7 mouse cellular contexts compared by ENCODE assay signal in genomic region chr4:44071741-44072145, GRCm38 (mm10). TPM values are rescaled to one million over a fixed set of nuclear protein-coding genes. Genes with fewer than 3 reads are reported as not detected.
A peak's percentile ranks its signal among the peaks of the same experiment; 100 is the strongest.
DNase-seq lines count a peak whose midpoint lies in the region; ATAC-seq and TF ChIP-seq lines count a peak whose summit lies in the region.

No protein-coding gene starts in this region.

- WGBS in thymus, adult 2 months = under 1% methylated on average over 11 of the region's 11 CpGs
- 1% methylated on average over 11 of the region's 11 CpGs for WGBS in kidney, postnatal 0 days
- 17% methylated on average over 11 of the region's 11 CpGs for WGBS in midbrain, embryonic 14.5 days

- peak overlapping the region; percentile 93 for H3K4me2 ChIP-seq in kidney, postnatal 0 days (ENCODE audit: low read length)
- H3K4me2 ChIP-seq in midbrain, embryonic 14.5 days (ENCODE audit: low read length) = peak overlapping the region; percentile 66

- ATAC-seq in erythroid progenitor cell, adult 5-6 weeks (replicated peaks; ENCODE audit: low FRiP score, poor library complexity, severe bottlenecking) = peak; percentile 28; the same call in 1 of the 2 replicates
- ATAC-seq in kidney, postnatal 0 days (replicated peaks; ENCODE audit: low FRiP score, low read depth) = no peak
- peak; percentile 10; the same call in 1 of the 2 replicates for ATAC-seq in midbrain, embryonic 14.5 days (ENCODE audit: low FRiP score, low TSS enrichment)

- DNase-seq in thymus, adult 2 months = no peak
- no peak for DNase-seq in thymus, postnatal 36 days
- peak; percentile 52 for DNase-seq in kidney, postnatal 0 days (ENCODE audit: low spot score)
- no peak for DNase-seq in midbrain, embryonic 14.5 days
- DNase-seq in adrenal gland, postnatal 4 days (ENCODE audit: low spot score in 2 of 2) = no peak
- DNase-seq in frontal cortex, postnatal 25 days (ENCODE audit: low spot score in 2 of 2) = no peak

- peaks cover 12% of the 10 kb centered on the region for H3K4me1 ChIP-seq in thymus, adult 2 months (replicated peaks; ENCODE audit: control insufficient read depth, insufficient read depth, low read length)
- H3K4me1 ChIP-seq in kidney, postnatal 0 days (replicated peaks; ENCODE audit: insufficient read depth, low read length) = peaks cover 8% of the 10 kb centered on the region; the same call in 1 of the 2 replicates
- H3K4me1 ChIP-seq in midbrain, embryonic 14.5 days (ENCODE audit: control insufficient read depth, insufficient read depth, low read length) = peaks cover 13% of the 10 kb centered on the region

- no peak for TF ChIP-seq CTCF in thymus, adult 2 months (IDR thresholded peaks at IDR 0.05; ENCODE audit: borderline replicate concordance, control insufficient read depth, extremely low read depth, insufficient read depth, low read length, poor library complexity)
- TF ChIP-seq CTCF in kidney, postnatal 0 days (IDR thresholded peaks at IDR 0.05; ENCODE audit: low read depth) = no peak

- TF ChIP-seq POLR2A in thymus, adult 2 months (IDR thresholded peaks at IDR 0.05; ENCODE audit: control insufficient read depth, extremely low read depth, insufficient read depth, low read length, poor library complexity) = no peak

- no peaks in the 10 kb centered on the region for H3K27me3 ChIP-seq in thymus, adult 2 months (ENCODE audit: control insufficient read depth, insufficient read depth, low read length)
- no peaks in the 10 kb centered on the region for H3K27me3 ChIP-seq in kidney, postnatal 0 days (ENCODE audit: insufficient read depth, low read length)
- peaks cover 8% of the 10 kb centered on the region; the same call in 1 of the 2 replicates for H3K27me3 ChIP-seq in midbrain, embryonic 14.5 days (ENCODE audit: control insufficient read depth, insufficient read depth, low read length)

- peak overlapping the region; percentile 75 for H3K9ac ChIP-seq in kidney, postnatal 0 days (ENCODE audit: low read depth, low read length)
- H3K9ac ChIP-seq in midbrain, embryonic 14.5 days (replicated peaks; ENCODE audit: low read length) = peak overlapping the region; percentile 82

- H3K36me3 ChIP-seq in thymus, adult 2 months (ENCODE audit: control insufficient read depth, insufficient read depth, low read length) = no peaks in the 10 kb centered on the region
- H3K36me3 ChIP-seq in kidney, postnatal 0 days (ENCODE audit: insufficient read depth, low read length) = no peaks in the 10 kb centered on the region
- no peaks in the 10 kb centered on the region for H3K36me3 ChIP-seq in midbrain, embryonic 14.5 days (ENCODE audit: control insufficient read depth, insufficient read depth, low read length)

- no peaks in the 10 kb centered on the region for H3K9me3 ChIP-seq in kidney, postnatal 0 days (replicated peaks; ENCODE audit: low read length)
- H3K9me3 ChIP-seq in midbrain, embryonic 14.5 days (ENCODE audit: control insufficient read depth, low read length) = no peaks in the 10 kb centered on the region

- no peak overlapping the region for H3K27ac ChIP-seq in thymus, adult 2 months (ENCODE audit: control insufficient read depth, insufficient read depth, low read length)
- peak overlapping the region; percentile 81 for H3K27ac ChIP-seq in kidney, postnatal 0 days
- H3K27ac ChIP-seq in midbrain, embryonic 14.5 days (replicated peaks; ENCODE audit: low read depth, low read length) = peak overlapping the region; percentile 79; the same call in 1 of the 2 replicates

- H3K4me3 ChIP-seq in thymus, adult 2 months (ENCODE audit: control insufficient read depth, insufficient read depth, low read length) = peak overlapping the region; percentile 68
- peak overlapping the region; percentile 91 for H3K4me3 ChIP-seq in kidney, postnatal 0 days (replicated peaks; ENCODE audit: low read depth, low read length)
- peak overlapping the region; percentile 88 for H3K4me3 ChIP-seq in midbrain, embryonic 14.5 days (replicated peaks; ENCODE audit: low read depth, low read length)

RNA-seq across cellular contexts. Expression of gene Gne, which starts 12.2 kb away (rescaled TPM):
- polyA plus RNA-seq in thymus, adult 2 months (2012; rRNA removed) = 28.0 and 32.0 TPM in 2 replicates
- total RNA-seq in erythroid progenitor cell, adult 5-6 weeks (2015; ENCODE audit: low replicate concordance) = 3.6 and 6.3 TPM in 2 replicates
- 2.5 and 7.6 TPM in 2 replicates for total RNA-seq in erythroid progenitor cell, adult 5-6 weeks (2017; ENCODE audit: low replicate concordance)
- 21.2 and 22.8 TPM in 2 replicates for polyA plus RNA-seq in kidney, postnatal 0 days (2015; fragmentation: Nextera tagmentation; extraction: Ambion mirVana)
- 21.9 and 29.5 TPM in 2 replicates for polyA plus RNA-seq in midbrain, embryonic 14.5 days (2014; fragmentation: Nextera tagmentation; extraction: Ambion mirVana)
- 10 to 100 TPM; 34.8 to 48.5 TPM for total RNA-seq in adrenal gland, postnatal 4 days (2021)
